Mouse (Mus musculus) gastrocnemius, postnatal 4 days (tissue): ENCODE measurements around the gene Opalin. TPM values are rescaled to one million over a fixed set of nuclear protein-coding genes. Genes with fewer than 3 reads are reported as not detected.

Experiments
- DNase-seq, 2 experiments: peaks; one replicate each; pipeline ENCODE4 v3.0.0; 2021 to 2022; ENCODE audit warnings: low spot score in 2 of 2, mixed read lengths in 2 of 2
- total RNA-seq, 2 experiments: library from RNA; stranded (reverse); gene quantifications; 2 replicates each; pipeline ENCODE4 v1.2.3; 2021

The Opalin gene
- total RNA-seq, 2 experiments from 2014 or later = not detected

GRCm38 (mm10) chr19:41081589-41081988 lies 4.7 kb upstream of the Opalin start:
- no peak for DNase-seq

- no peak for DNase-seq
These were observed 3.0 kb downstream of the Opalin start for GRCm38 (mm10) chr19:41073746-41074455.

- DNase-seq = peak; percentile 71 to 88
These were observed 5.4 kb downstream of the Opalin start for GRCm38 (mm10) chr19:41071500-41071899.

GRCm38 (mm10) chr19:41054702-41055101 lies 22.2 kb downstream of the Opalin start:
- DNase-seq = no peak

DNA sequence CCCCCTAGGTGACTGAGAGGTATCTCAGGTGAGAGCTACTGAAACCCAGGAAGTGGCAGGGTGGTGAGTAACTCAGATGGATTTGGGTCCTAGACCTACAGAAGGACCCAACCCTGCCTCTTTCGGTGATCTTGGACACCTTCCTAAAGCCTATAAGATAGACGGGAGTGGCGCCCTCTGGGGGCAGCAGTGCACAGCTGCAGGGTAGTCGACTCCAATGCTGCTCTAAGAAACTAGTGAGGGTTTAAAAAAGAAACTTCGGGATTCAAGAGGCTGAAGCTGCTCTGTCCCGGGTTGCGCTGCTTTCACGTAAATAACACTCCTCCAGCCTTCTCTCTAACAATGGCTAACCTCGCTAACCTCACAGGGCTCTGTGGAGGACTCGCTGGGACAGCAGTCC lies 23.4 kb downstream of the Opalin start:
- no peak for DNase-seq

- no peak for DNase-seq
These were observed 24.7 kb downstream of the Opalin start for GRCm38 (mm10) chr19:41052247-41052646.

- DNase-seq = no peak
These were observed 25.2 kb downstream of the Opalin start for GRCm38 (mm10) chr19:41051714-41052113.

GRCm38 (mm10) chr19:41048187-41048559 lies 28.7 kb downstream of the Opalin start:
- no peak for DNase-seq

DNA sequence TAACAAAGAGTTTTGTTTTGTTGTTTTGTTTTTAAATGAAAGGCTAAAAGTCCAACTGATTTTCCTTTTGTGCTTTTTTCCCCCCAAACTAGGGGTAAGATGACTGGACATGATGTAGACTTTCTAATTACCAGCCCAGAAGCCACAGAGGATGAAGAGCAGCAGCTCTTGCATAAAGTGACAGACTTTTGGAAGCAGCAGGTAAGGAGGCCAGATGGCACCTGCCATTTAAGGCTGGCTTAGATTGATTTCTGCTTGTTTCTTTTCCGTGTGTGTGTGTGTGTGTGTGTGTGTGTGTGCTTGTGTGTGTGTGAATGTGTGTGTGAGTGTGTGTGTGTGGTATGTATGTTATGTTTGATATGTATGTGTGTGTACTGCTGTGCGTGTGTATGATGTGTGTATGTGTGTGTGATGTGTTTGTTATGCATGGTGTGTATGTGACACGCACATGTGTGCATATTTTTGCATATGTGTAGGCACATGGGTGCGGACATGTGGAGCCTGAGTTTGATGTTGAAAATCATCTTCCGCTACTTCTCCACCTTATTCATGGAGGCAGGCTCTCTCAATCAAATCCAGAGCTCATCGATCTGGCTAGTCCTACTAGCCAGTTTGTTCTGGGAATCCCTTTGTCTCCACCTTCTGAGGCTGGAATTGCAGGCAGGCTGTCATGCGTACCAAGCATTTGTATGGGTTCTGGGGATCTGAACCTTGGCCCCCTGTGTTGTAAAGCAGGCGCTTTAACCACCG lies 29.3 kb downstream of the Opalin start:
- no peak for DNase-seq

DNA sequence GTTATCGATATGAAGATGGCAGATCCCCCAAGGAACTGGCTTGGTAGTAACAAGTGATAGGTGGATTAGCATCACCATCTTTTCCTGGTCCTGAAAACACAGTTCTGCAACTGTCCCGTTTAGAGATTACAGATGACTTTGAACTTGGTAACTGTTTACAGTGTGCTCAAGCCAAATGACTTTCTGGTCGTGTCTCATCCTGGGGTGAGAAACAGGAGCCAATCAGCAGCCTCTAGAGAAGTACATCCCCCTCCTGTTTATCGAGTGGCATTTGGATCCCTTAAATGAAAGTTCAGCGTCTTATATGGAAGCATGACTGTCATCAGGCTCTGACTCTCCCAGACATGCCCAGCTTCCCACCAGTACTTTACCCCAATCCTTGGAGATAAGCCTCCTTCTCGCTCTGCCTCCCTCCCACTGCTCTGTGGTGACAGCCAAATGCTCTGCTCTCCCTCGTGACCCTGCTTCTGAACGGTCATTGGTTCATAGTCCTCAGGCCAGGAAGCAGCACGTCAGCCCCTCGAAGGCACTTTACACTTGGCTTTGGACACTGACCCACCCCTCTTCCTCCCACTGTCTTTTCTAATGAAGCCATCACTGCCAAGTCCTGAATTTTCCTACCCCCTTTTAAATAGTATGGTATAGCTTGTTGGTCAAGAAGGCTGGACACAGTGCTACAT lies 31.7 kb downstream of the Opalin start:
- no peak for DNase-seq

DNA sequence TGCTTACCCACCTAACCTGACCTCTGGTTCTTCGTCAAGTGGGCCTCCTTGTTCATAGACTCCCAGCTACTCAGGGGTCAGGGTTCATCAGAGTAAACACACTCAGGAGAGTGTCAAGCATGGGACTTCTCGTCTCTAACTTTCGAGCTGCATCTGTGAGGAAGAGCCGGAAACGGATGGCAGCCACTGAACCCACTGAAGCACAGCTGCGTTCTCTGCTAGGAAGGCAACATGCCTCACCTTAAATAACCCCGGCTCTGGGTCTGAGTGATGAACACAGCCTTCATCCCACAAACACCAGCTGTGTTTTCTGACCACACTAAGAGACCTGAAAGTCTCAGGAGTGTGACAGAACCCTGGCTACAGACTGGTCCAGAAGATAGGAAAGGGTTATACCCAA lies 37.8 kb downstream of the Opalin start:
- no peak for DNase-seq

DNA sequence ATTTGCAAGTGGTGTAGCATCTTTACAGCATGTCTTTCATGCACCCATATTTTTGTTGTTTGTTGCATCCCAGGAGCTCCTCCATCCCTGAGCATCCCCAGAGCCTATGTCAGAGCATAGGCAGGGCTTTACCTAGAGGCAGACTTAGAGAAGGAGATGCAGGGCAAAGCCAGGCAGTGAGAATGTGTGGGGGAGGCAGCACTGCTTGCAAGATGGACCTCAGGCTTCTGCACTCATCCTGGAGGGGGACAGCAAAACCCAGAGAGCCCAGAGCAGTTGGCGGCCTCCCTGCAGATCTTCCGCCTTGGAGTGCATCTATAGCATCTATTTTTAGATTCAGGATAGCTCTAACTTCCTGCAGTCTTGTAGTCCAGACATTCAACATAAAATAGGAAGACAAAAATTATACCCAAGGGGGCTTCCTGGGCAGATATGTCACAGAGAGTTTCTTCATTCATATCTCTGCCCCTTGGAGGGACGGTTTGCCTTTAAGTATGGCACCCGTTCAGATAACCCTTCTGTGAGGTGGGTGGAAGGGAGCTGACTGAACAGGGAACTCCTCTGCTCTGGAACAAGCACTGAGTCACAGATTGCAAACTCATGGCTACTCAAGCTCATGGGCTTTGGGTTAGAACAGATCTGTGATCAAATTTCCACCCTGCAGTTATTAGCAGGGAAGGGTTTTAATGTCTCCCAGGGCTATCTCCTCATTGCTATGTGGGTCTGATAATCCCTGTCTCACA lies 40.9 kb downstream of the Opalin start:
- no peak for DNase-seq

GRCm38 (mm10) chr19:41031869-41032268 lies 45.0 kb downstream of the Opalin start:
- no peak for DNase-seq

DNA sequence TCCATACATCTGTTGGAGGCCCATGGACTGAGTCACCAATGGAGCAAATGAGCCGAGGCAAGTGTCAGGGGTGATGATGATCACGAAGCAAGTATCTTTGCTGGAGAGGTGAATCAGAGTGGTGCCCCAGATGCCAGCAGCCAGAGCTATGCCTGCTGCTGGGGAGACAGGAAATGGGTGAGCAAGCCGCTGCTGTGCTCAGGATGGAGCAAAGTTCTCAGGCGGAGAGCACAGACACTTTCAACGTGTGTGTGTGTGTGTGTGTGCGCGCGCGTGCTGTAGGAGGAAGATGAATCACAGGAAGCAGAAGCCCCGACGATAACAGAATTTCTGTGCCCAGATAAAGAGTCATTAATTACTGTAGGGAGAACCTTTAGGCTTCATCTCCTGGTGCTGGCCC lies 45.9 kb downstream of the Opalin start:
- no peak for DNase-seq

GRCm38 (mm10) chr19:41030161-41030560 lies 46.8 kb downstream of the Opalin start:
- DNase-seq = no peak

- no peak for DNase-seq
These were observed 47.7 kb downstream of the Opalin start, which contains the start of gene Dntt for GRCm38 (mm10) chr19:41029219-41029618. Dntt (plus strand) TSS chr19:41029275.

DNA sequence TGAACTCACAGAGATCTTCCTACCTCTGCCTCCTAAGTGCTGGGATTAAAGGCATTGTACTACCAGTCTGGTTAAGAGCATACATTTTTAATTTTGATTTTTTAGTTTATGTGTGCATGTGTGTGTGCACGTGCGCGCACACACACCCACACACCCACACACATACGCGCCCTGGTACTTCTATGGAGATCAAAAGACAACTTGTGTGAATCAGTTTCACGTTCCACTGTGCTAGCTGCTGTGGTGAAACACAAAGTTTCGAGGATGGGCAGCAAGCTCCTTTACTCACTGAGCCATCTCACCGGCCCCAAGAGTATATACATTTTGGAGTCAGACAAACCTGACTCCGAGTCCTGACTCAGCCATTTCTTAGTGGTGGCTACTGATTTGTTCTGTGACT lies 49.3 kb downstream of the Opalin start:
- DNase-seq = no peak

DNA sequence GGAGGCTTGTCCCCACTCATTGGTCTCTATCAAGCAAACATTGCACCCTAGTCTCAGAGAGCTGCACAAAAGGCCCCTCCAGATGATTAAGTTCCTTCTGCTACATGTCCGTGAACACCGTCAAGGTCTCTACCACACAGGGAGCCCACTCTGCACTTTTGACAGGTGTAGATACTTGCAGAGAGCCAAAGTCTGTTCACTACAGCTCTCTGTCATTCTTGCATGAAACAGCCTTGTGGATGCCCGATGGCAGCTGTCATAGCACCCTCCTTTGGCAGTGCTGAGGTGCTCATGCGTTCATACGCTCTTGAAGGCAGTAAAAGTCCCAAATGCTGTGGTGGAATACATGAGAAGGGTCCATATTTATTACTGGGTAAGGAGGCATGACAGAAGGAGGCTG lies 49.9 kb downstream of the Opalin start:
- no peak for DNase-seq

DNA sequence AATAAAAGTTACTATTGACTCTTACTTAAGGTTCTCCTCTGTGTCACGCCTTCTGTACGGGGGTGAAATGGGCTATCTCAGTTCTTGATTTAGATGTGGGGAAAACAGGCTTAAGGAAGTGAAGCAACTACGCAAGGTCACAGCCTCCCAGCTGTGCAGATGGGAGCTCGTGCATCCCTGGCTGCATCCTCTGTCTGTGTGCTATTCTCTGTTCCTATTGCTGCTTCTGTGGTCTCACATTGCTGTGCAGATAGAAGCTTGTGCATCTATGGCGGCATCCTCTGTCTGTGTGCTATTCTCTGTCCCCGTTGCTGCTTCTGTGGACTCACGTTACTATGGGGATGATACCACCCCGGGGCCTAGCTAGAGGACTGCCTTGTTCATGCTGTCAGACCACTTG lies 50.4 kb downstream of the Opalin start:
- no peak for DNase-seq

GRCm38 (mm10) chr19:41022244-41022643 lies 54.7 kb downstream of the Opalin start:
- DNase-seq = no peak

- no peak for DNase-seq
These were observed 56.4 kb downstream of the Opalin start for GRCm38 (mm10) chr19:41020537-41020936.
